Mouse (Mus musculus) liver, adult 2 months (tissue): ENCODE results near the gene Gpsm3. TPM values are rescaled to one million over a fixed set of nuclear protein-coding genes. Genes with fewer than 3 reads are reported as not detected.
A peak's percentile ranks its signal among the peaks of the same experiment; 100 is the strongest.

Experiments used
- DNase-seq: peaks from one replicate; pipeline ENCODE4 v3.0.0-alpha.2; 2011; ENCODE audit warnings: low read depth, low spot score; ENCODE audit errors: extremely low read depth
- H3K27ac ChIP-seq: fragments of 200-500 bp; replicated peaks from 2 replicates; pipeline ENCODE4 v1.5.1; 2012; ENCODE audit warnings: low read depth, mild to moderate bottlenecking, control low read depth, inconsistent platforms, low read length; ENCODE audit not compliant: insufficient read depth
- H3K27me3 ChIP-seq: fragments of 200-500 bp; 2 replicates; pipeline ENCODE4 v1.6.1; 2012; ENCODE audit warnings: mild to moderate bottlenecking, moderate library complexity, low read length, inconsistent platforms; ENCODE audit not compliant: control insufficient read depth, insufficient read depth
- H3K36me3 ChIP-seq: fragments of 200-500 bp; 2 replicates; pipeline ENCODE4 v1.6.1; 2012; ENCODE audit warnings: low read length, inconsistent platforms; ENCODE audit not compliant: control insufficient read depth, insufficient read depth
- H3K4me1 ChIP-seq: fragments of 200-500 bp; 2 replicates; pipeline ENCODE4 v1.6.1; 2011; ENCODE audit warnings: low read length; ENCODE audit not compliant: control insufficient read depth, insufficient read depth
- H3K4me3 ChIP-seq: fragments of 200-500 bp; 2 replicates; pipeline ENCODE4 v1.5.1; 2011; ENCODE audit warnings: low read depth, mild to moderate bottlenecking, control low read depth, low read length, moderate library complexity; ENCODE audit not compliant: insufficient read depth
- H3K79me2 ChIP-seq: fragments of 200-500 bp; 2 replicates; pipeline ENCODE4 v1.6.1; 2012; ENCODE audit warnings: inconsistent platforms, mild to moderate bottlenecking, low read length, moderate library complexity; ENCODE audit not compliant: control insufficient read depth, insufficient read depth
- H3K9ac ChIP-seq: fragments of 200-500 bp; 2 replicates; pipeline ENCODE4 v1.6.1; 2012; ENCODE audit warnings: low read depth, mild to moderate bottlenecking, control low read depth, inconsistent platforms, low read length
- CTCF ChIP-seq: fragments of 200-500 bp; IDR thresholded peaks from 2 replicates; pipeline ENCODE4 v1.5.1; 2011; ENCODE audit warnings: low read depth, low read length, control low read depth
- POLR2A ChIP-seq: fragments of 200-500 bp; IDR thresholded peaks from 2 replicates; pipeline ENCODE4 v1.6.1; 2011; ENCODE audit warnings: low read length, control low read depth; ENCODE audit not compliant: insufficient read depth; ENCODE audit errors: extremely low read depth
- WGBS: fragments of 180-500 bp; shearing (Covaris S2); methylation state at CpG from one replicate; pipeline ENCODE4 v1.1.7; 2018; 5-methylcytosine and 5-hydroxymethylcytosine counted together
- polyA plus RNA-seq: library from polyadenylated mRNA; depleted of rRNA; stranded (reverse); fragments of >200 nt; gene quantifications from 2 replicates; pipeline ENCODE4 v1.2.3, GENCODE M21; 2012
- total RNA-seq: library from RNA; depleted of rRNA; stranded (reverse); fragments of >200 nt; gene quantifications from 2 replicates; pipeline ENCODE4 v1.2.3, GENCODE M21; 2014

The Gpsm3 gene
- total and polyA plus RNA-seq, 2 experiments: 0.65 to 3.4 TPM

DNA sequence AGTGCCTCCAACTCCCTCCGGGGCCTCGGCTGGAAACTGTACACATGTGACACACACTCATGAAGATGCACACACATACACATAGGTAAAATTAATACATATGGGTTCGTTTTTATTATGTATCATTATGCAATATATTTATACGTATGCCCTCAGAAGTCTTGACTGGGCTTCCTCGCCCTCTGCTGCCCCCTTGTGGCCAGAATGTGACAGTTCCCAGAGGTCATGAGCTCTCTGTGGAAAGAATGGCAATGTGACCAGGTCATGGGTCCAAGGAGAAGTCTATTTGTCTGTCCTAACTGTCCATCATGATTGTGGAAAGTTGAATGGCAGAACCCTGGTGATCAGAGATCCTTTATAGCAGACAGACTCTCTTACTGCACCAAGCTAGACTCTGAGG, 34.1 kb upstream of the Gpsm3 start:
- TF ChIP-seq POLR2A (no peak), CTCF (peak; percentile 94)
- H3K36me3 ChIP-seq: no peaks in the 10 kb centered on the region
- H3K27me3 ChIP-seq: no peaks in the 10 kb centered on the region
- WGBS: 17% methylated on average over 5 of the region's 5 CpGs
- H3K4me3 ChIP-seq: no peak overlapping the region
- peak; percentile 59 for DNase-seq
- H3K9ac ChIP-seq: no peak overlapping the region
- no peaks in the 10 kb centered on the region for H3K4me1 ChIP-seq
- H3K27ac ChIP-seq: no peak overlapping the region
- no peaks in the 10 kb centered on the region for H3K79me2 ChIP-seq

DNA sequence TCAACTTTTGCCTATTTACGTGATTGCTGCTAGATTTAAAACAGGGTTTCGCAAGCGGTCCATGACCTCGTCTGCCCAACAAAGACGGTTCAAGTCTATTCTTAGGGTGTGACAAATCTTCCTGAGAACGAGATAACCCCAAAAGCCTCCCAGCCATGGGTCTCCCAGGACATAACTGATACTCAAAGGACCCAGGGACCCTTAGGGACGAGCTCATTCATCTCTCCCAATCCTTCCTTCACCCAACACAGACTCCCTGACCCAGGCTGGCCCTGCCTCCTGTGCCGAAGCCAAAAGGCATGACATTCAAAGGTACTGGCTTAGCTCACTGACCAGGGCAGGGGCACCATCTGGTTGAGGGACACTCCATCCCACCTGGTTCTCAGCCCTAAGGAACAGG, 33.2 kb upstream of the Gpsm3 start:
- no peaks in the 10 kb centered on the region for H3K4me1 ChIP-seq
- H3K4me3 ChIP-seq: no peak overlapping the region
- no peaks in the 10 kb centered on the region for H3K27me3 ChIP-seq
- DNase-seq: no peak
- no peaks in the 10 kb centered on the region for H3K36me3 ChIP-seq
- no peaks in the 10 kb centered on the region for H3K79me2 ChIP-seq
- TF ChIP-seq POLR2A (no peak), CTCF (no peak)
- WGBS: 56% methylated on average over 8 of the region's 8 CpGs
- H3K27ac ChIP-seq: no peak overlapping the region
- no peak overlapping the region for H3K9ac ChIP-seq

DNA sequence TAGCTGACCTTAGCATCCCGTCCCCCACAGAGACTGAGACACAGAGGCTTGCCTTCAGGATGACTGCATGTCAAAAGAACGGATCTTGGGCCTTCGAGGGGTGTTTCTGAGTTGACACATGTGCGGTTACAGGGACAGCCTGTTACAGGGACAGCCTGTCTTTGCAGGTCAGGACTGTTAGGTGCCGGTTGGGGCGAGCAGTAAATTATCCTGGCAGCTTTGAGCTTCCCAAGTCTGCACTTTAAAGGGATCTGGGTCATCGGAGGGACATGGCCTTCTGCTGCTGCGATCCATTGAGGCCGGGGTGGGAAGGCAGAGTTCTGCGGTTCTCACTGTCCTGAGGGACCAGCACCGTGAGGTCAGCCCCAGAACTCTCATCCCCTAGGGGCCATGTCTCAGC, 32.2 kb upstream of the Gpsm3 start:
- Histone ChIP-seq H3K27ac (no peak overlapping the region), H3K4me3 (no peak overlapping the region), H3K36me3 (no peaks in the 10 kb centered on the region), H3K79me2 (no peaks in the 10 kb centered on the region), H3K27me3 (no peaks in the 10 kb centered on the region), H3K4me1 (no peaks in the 10 kb centered on the region), H3K9ac (no peak overlapping the region)
- 84% methylated on average over 11 of the region's 11 CpGs for WGBS
- DNase-seq: no peak
- TF ChIP-seq POLR2A (no peak), CTCF (no peak)

DNA sequence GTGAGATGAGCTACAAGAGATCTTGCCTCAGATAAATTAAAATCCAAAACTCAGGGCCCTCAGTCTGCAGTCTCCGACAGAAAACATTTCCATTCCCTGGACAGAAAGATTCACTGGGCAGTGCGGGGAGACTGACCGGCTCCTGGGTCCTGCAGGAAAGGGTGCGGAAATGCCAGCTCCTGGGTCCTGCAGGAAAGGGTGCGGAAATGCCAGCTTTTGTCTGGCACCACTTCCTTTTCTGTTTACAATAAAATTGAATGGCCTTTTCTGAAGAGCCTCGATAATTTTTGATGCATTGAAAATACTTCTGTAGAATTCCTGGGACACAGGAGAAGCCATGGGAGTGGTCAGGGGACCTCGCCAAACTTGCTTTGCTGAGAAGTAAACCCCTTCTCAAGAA, 30.5 kb upstream of the Gpsm3 start:
- WGBS: 88% methylated on average over 7 of the region's 7 CpGs
- DNase-seq: no peak
- no peak overlapping the region for H3K4me3 ChIP-seq
- H3K4me1 ChIP-seq: no peaks in the 10 kb centered on the region
- H3K79me2 ChIP-seq: no peaks in the 10 kb centered on the region
- H3K36me3 ChIP-seq: no peaks in the 10 kb centered on the region
- H3K27ac ChIP-seq: no peak overlapping the region
- H3K9ac ChIP-seq: no peak overlapping the region
- no peaks in the 10 kb centered on the region for H3K27me3 ChIP-seq
- TF ChIP-seq POLR2A (no peak), CTCF (no peak)

DNA sequence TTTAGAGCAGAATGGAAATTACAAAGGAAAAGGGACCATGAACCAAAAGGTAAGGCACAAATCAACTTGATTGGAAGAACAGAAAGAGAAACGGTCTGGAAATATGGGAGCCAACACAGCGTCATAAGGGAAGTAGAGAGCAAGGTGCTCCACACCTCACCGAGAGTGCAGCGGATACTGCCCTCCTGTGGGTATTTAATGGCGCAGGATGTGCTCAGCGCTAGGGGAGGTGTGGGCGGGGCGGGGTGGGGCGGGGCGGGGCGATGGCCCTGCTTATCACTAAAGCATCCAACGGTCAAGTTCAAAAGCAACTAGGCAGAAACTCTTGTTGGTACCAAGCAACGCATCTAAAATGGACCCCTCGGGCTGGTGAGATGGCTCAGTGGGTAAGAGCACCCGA, 29.7 kb upstream of the Gpsm3 start:
- H3K27me3 ChIP-seq: no peaks in the 10 kb centered on the region
- H3K9ac ChIP-seq: no peak overlapping the region
- no peak for DNase-seq
- no peak overlapping the region for H3K4me3 ChIP-seq
- no peak overlapping the region for H3K27ac ChIP-seq
- 28% methylated on average over 15 of the region's 15 CpGs for WGBS
- no peaks in the 10 kb centered on the region for H3K79me2 ChIP-seq
- TF ChIP-seq CTCF: no peak
- no peak for TF ChIP-seq POLR2A
- no peaks in the 10 kb centered on the region for H3K4me1 ChIP-seq
- no peaks in the 10 kb centered on the region for H3K36me3 ChIP-seq

DNA sequence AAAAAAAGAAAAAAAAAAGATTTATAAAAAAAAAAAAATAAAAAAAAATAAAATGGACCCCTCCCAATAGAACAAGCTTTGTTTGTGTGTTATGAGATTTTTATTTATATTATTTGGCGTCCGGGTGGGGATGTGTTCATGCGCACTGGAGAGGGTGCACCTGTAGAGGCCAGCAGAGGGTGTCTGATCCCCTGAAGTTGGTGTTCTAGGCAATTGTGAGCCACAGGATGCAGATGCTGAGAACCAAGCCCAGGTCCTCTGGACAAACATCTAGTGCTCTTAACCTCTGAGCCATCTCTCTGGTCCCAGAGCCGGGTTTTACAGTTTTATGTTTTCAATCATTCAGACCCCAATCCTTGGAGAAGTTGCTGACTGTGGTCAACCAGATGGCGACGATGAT, 29.2 kb upstream of the Gpsm3 start:
- Histone ChIP-seq H3K27ac (no peak overlapping the region), H3K4me1 (no peaks in the 10 kb centered on the region), H3K79me2 (no peaks in the 10 kb centered on the region), H3K4me3 (no peak overlapping the region), H3K27me3 (no peaks in the 10 kb centered on the region), H3K9ac (no peak overlapping the region), H3K36me3 (no peaks in the 10 kb centered on the region)
- DNase-seq: no peak
- TF ChIP-seq POLR2A (no peak), CTCF (no peak)
- 97% methylated on average over 6 of the region's 6 CpGs for WGBS
